Mouse (Mus musculus) CH12F3 (cell line): ENCODE results near the gene Kif23.

Experiments
- in situ Hi-C: fragments of 300-500 bp; cut with MboI; formaldehyde crosslinking; loops from 2 replicates; pipeline ENCODE4 v1.14.3; 2020; ENCODE audit warnings: low sequenced_read_pairs

Kif23 gene

DNA sequence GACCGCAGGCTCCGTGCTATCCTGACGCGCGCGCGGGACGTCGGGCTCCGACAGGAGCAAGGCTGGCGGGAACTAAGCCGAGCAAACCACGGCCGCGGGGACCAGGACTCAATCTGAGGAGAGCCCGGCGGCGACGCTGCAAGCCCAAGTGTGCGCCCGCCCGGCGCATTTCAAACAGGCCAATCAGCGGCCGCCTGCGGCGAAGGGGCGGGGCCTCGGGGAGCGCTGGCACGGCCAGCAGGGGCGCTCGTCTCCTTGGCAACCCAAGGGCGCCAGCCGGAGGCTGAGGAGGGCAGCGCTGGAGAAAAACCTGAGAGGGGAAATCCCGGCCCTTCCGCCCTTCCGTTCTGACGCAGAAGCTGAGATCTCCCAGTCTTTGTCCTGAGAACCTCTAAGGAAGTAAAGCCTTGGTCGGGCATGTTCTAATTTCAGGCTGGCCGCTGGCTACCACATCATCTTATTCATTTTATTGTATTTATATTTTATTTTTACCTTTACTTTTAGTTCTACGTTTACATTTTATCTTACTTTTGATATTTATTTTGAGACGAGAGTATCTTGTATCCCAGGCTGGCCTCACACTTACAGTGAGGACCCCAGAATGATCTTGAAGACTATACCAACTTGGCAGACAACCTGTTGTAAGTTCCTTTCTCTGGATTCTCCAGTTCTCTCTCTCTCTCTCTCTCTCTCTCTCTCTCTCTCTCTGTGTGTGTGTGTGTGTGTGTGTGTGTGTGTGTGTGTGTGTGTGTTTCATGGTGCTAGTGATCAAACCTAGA, at the start of gene Kif23:
TSS of gene Kif23 (minus strand) at position 152 of the 779 bp plus-strand sequence.
- in situ Hi-C loops: no loop called here

DNA sequence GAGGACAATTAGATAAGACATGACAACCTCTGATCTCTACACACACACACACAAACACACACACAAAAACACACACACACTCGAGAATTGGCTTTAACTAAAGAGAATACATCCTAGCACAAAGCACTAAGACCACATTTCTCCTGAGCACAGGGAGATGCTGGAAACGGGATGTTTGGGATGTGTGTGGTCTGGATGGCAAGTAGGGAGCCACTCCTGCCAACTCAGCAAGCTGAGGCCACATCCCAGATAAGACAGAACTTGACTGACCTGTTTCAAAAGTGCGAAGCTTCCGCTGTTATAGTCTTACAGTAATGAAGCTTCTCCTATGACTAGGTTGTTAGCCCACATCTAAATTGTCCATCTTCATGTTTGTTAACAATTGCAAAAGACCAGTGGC, 44.6 kb upstream of the Kif23 start:
- in situ Hi-C loops: no loop called here

DNA sequence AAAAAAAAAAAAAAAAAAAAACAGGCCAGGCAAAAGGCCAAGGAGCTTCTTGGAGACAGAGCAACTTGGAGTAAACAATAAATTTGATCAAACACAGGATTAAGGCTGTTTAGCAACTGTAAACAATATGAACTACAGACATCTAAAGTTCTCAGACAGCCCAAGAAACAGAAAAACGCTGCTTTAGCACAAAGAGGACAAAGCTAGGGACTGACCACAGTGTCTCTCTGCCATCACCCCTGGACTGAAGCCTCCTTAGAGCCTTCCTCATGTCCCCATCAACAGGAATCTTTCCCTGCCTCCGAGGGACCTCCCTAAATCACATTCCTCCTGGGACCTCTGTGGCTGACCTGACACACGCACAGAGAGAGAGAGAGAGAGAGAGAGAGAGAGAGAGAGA, 44.2 kb upstream of the Kif23 start:
- in situ Hi-C loops: no loop called here

DNA sequence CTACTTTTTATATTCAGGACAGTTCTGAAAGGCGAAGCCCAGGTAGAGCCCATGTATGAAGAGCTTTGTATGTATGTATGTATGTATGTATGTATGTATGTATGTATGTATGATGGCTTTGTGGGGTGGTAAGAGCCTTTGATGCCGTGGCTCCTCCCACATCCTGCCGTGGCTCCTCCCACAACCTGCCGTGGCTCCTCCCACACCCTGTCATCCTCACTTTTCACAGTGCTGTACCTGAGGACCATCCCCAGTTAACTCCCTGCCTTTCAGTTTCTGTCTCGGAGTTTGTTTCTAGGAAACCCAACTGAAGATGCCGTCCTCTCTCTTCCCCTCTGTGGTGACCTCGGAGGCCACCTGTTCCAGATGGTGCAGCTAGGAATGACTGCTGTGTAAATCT, 39.5 kb upstream of the Kif23 start:
- in situ Hi-C loops: no loop called here

DNA sequence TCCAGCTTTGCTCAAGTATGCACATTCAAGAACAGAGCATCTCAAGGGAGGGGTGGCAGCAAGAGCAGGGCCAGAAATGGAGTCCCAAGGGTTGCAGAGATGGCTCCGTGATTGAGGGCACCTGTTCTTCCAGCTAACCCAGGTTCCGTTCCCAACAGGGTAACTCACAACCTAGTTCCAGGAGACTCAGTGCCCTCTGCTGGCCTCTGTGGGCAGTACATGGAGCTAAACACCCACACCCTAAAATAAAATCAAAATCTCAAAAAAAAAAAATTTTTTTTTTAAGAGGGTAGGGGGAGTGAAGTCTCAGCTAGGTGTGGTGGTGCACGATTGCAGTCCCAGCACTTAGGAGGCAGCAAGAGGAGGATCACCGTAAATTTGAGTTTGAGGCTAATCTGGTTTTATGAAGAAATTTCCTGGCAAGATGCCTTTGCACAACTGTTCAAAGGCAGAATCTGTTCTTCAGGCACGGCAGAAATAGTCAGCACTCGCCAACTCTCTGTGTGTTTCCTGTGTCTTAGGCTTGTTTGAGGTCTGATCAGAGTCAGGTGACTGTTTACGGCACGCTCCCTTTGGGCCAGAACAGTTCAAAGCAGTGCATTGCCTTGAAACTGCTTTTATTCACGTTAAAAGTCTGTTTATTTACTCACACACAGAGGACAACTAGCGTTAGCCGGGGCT, 38.7 kb upstream of the Kif23 start:
- in situ Hi-C loops: no loop called here

DNA sequence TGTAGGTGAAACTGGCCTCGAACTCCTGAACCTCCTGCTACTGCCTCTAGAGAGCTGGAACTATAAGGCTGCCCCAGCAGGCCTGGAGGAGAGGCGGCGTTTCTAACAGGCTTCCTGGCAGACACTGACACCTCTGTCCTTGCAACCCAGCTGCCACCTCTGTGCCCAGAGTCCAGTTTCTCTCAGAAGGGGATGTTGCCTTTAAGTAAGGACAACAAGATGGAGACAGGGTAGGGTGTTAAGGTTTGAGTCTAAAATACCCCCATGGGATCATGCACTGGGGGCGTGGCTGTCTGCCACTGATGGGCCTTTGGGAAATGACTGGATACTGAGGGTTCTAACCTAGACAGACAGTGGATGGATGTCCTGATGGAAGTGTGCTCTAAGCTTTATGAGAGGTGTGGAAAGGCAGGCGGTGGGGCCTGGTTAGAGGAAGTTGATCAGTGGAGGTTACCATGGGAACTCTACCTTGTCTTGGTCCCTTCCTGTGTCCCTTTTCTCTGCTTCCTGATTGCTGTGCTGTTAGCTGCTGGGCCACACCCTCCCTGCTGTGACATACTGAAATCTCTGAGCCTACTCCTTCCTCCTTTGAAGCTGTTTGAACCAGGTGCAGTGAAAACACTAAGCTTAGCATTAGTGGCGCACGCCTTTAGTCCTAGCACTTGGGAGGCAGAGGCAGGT, 36.5 kb upstream of the Kif23 start:
- in situ Hi-C loops: no loop called here

DNA sequence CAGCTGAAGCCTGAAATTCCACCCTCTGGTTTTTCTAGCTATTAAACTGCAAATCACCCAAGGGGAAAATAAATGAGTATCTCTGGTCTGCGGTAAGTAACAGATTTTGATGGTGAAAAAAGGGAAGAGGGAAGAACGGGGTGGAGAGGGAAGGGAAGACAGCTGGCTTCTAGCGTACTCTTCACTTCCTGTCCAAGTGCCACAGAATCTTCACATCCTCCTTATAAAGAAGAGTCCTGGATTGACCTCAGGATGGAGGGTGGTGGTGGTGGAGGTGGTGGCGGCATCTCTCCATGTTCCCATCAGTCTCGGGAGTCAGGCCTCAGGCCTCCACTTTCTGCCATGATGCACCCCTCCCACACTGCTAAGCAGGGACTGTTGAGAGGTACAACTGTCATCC, 35.3 kb upstream of the Kif23 start:
- in situ Hi-C loops: no loop called here

DNA sequence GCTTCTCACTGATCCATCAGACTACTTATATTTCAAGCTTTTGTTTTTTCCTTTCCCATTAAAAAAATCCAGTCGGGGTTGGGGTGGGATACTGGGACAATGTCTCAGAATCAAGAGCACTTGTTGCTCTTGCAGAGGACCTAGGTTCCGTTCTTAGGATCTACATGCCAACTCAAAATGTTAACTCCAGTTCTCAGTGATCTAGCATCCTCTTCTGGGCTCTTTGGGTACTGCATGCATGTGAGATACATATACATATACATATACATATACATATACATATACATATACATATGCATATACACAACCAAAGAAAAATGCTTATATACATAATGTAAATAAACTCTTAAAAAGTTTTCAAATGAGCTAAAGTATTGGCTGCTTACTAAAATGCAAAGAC, 33.4 kb upstream of the Kif23 start:
- in situ Hi-C loops: no loop called here

DNA sequence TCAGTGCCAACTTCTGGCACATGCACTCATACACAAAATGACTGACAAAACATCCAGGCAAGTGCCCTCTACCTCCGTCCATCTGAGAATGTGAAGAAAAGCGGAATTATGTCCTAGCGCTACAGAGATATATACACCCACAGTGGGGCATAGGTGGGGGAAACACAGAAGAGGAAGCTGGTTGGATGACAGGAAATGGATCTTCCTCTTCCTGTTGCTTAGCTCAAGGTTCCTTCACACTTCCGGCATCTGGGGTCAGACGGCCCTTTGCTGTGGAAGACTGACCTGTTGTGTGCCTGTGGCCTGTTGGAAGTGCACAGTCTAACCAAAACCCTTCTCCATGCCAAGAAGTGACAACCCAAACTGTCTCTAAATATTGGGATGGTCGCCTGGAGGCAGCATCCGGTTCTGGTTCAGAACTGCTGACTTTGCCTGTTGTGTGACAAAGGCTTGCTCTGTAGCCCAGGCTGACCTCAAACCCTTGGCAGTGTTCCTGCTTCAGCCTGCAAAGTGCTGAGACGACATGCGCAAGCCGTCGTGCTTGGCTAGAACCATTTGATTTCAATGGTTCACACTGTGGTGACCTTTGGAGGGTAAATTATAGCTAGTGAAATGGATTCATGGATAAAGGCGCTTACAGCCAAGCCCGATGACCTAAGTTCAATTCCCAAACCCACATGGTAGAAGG, 30.8 kb upstream of the Kif23 start:
- in situ Hi-C loops: no loop called here

DNA sequence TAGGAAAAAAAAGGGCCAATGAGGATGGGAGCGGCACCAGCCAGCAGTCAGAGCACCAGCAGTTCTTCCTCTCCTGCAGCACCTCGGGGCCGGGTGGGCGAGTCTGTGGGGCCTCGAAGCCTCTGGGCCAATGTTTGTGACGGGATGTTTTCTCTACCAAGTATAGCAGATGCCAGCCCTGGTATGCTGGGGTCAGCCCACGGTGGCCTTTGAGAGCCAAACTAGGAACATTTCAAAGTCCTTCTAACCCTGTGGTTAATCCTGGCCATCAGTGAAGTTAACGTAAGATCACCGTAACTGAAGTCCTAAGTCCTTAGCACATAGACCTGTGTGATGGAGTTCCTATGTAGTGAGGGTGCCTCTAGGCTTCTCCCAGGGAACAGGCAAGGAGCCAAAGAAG, 25.5 kb upstream of the Kif23 start:
- in situ Hi-C loops: no loop called here

DNA sequence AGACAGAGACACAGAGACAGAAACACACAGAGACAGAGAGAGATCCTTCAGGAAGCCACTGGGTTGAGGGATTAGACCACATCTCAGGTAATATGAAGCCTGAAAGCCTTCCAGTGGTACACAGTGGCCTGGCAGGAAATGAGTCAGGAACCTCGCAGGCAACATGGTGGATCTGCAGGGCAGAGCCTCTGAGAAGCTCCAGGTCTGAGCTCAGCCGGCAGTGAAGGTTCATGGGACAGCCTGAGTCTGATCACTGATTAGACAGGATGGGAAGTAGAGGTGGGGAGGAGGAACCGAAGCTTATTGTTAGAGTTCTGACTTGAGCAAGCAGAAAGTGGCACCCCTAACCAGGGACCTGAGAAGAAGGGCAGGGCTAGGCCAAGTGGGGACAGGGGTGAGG, 24.5 kb upstream of the Kif23 start:
- in situ Hi-C loops: no loop called here

DNA sequence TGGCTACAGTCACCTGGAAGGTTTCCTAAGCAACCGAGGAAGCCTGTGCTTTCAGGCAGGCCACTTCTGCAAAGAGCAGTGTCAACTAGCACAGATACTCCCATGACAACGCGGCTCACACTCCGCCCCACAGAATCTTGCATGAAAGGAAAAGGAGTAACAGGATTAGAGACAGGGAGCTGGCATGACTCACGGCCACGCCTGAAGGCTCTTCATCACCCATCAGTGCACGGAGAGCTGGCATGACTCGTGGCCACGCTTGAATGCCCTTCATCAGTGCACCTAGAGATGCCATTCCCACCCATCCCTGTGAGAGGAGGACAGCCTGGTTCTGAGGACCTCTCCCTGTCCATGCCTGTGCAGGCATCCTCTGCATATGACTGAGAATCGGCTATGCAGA, 20.8 kb upstream of the Kif23 start:
- in situ Hi-C loops: no loop called here

DNA sequence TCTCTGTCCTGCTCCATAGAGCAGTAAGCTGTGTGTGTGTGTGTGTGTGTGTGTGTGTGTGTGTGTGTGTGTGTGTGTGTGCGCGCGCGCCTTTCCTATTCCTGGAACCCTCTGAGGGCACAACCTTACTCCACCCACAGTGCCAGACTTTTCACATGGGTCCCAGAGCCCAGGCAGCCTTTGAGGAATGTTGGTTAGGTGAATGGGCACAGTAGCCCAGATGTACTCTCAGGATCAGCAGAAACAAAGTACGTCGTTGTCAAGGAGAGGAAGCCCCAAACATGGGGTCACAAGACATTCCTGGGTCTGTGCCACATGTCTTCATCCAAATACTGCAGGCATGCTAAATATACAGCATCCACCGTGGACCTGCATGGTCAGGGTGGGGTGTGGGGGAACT, 19.4 kb upstream of the Kif23 start:
- in situ Hi-C loops: no loop called here

DNA sequence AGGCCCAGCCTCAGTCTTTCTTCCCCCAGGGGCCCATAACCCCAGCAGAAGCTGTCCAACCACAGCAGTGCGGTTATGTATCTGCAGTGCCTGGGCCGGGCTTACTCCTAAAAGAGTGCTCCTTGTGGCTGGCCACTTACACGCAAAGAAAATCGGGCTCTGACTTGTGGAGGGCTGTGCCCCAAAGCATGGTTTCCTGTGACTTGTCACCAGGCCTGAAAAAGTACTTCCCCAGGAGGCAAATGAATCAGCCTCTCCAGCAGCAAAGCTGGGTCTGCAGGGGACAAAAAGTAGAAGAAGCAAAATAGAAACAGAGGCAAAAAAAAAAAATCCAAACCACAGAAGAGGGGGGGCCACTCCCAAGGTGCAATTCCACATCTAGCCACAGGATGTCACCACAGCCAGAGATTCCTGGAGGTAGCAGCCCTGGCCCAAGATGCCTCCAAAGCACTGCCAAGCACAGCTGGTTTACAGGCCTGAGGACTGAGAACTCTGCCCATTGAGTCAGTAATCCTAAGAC, 18.9 kb upstream of the Kif23 start:
- in situ Hi-C loops: no loop called here

DNA sequence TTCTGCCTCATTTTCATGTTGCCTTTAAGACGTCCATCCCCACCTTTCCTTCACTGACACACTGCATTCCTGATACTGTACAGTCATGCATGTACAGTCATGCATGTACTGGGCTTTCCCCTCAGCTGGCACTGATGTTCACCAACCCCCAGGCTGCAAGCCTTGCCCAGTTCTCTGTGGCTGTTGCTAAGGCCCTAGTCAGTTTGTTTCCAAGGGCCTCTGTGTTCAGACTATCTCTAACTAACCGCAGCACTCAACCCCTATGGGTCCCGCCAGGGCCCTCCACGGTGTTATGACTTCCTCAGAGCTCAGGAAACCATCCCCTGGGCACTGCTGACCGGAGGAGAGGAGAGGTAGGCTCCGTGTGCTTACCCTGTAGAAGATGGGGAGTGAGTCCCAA, 16.8 kb upstream of the Kif23 start:
- in situ Hi-C loops: no loop called here

DNA sequence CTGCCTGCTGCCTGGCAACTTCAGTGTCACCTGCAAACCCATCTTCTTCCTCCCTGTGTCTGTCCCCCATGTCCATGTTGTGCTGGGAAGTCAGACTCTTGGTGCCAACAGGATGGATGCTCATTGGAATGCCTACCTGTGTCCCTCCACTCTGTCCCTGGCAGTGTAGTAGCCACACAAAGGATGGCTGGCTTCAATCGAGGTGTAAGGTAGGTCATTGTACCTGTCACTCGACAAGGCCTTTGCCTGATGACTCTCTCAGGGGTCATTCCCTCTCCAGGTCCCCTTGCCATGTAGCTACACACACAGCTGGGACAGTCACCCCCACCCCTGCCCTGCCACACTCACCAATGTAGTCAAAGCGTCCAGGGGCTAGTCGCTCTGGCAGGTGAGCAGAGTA, 14.6 kb upstream of the Kif23 start:
- in situ Hi-C loops: no loop called here

DNA sequence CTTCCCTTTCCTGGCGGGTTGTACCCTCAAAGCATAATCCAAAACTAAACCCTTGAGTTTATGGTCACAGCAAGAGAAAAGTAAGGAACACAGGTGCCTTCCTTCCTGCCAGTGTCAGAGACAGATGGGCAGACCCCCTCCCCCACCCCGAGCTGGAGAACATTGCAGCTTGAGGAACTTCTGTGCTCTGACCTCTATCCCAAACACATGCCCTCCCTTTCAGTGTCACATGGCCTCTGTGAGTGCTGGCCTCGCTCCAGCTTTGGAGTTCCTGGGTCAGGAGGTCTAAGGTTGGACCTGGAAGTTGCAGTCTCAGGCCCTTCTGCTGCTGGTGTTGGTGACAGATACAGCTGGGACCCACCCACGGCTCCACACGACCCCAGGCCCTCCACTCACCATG, 14.2 kb upstream of the Kif23 start:
- in situ Hi-C loops: no loop called here

DNA sequence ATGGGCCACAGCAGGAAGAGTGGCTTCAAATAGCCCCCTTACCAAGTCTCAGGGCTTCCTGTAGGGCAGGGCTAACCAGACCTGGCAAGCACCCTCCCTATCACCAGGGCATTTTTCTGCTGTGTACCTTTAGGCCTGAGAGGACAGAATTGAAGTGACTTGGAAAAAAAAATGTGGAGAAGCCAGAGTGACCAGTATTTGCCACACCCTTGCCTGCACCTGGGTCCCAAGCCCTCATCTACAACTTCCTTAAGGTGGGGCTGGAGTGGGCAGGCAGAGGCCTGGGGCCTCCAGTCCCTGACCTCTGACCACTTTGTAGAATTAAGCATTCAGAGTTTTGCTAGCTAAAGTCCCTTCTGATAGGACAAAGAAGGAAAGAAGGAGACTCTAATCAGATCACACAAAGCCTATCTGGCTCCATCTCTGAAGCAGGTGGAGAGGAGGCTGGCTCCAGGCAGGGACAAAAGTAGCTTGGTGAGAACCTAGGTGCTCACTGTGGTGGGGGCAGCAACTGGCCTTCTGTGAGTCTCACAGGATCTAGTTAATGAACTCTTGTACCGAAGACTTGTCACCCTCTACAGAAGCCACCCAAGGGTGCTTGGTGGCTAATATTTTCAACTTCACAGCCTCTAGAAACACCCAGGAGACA, 13.5 kb upstream of the Kif23 start:
- in situ Hi-C loops: no loop called here

DNA sequence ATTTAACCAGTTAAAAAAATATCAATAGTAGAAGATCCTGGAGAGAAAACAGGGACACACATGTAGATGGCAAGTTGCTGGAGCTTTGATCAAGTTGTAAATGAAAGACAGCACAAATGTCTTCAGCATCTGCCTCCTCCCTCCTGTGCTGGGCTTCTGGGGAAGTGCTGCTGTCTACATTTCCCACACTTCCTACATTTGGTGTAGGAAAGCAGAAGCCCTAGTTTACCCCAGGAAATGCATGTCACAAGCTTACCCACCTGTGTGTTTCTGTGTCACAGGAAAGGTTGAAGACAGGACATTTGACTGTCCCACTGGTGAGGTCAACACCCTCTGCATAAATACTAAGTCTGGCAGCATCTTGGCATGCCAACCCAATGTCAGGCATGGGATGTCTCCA, 8.1 kb upstream of the Kif23 start:
- in situ Hi-C loops: no loop called here

DNA sequence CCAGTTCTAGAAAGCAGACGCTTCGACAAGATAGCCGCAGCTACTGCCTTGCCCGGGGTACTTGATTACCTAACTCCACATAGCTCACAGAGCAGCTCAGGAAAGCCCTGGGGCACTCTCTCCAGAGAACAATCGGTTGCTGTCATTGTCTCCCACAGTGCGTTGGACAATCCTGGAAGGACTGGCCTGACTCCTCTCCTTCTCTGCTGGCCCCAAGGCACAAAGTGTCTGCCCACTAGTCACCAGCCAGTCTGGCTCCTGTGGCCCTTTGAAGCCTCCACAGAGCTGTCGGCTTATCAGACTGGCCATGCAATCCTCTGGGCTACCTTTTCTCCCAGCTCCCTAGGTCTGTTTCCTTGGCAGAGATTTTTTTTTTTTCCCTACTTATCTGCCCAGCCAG, 5.7 kb upstream of the Kif23 start:
- in situ Hi-C loops: no loop called here
